Mouse (Mus musculus) kidney, adult 2 months (tissue): ENCODE results near the gene Creb5. TPM values are rescaled to one million over a fixed set of nuclear protein-coding genes. Genes with fewer than 3 reads are reported as not detected.
A peak's percentile ranks its signal among the peaks of the same experiment; 100 is the strongest.

Source experiments
- DNase-seq: peaks from one replicate; pipeline ENCODE4 v3.0.0; 2021
- H3K27ac ChIP-seq: fragments of 200-500 bp; 2 replicates; pipeline ENCODE4 v1.5.1; 2012; ENCODE audit warnings: low read depth, low read length, control low read depth, inconsistent platforms; ENCODE audit not compliant: insufficient read depth
- H3K27me3 ChIP-seq: fragments of 200-500 bp; replicated peaks from 2 replicates; pipeline ENCODE4 v1.6.1; 2012; ENCODE audit warnings: mild to moderate bottlenecking, moderate library complexity, low read length, inconsistent platforms; ENCODE audit not compliant: control insufficient read depth, insufficient read depth
- H3K36me3 ChIP-seq: fragments of 200-500 bp; 2 replicates; pipeline ENCODE4 v1.6.1; 2012; ENCODE audit warnings: mild to moderate bottlenecking, moderate library complexity, low read length, inconsistent platforms; ENCODE audit not compliant: control insufficient read depth, insufficient read depth
- H3K4me1 ChIP-seq: fragments of 200-500 bp; 2 replicates; pipeline ENCODE4 v1.6.1; 2011; ENCODE audit warnings: low read length; ENCODE audit not compliant: control insufficient read depth, insufficient read depth
- H3K4me3 ChIP-seq: fragments of 200-500 bp; 2 replicates; pipeline ENCODE4 v1.5.1; 2011; ENCODE audit warnings: mild to moderate bottlenecking, low read depth, low read length, control low read depth; ENCODE audit not compliant: insufficient read depth
- CTCF ChIP-seq: fragments of 200-500 bp; conservative IDR thresholded peaks from 2 replicates; pipeline ENCODE4 v1.5.1; 2011; ENCODE audit warnings: low read depth, mild to moderate bottlenecking, control low read depth, low read length, moderate library complexity, mixed read lengths; ENCODE audit not compliant: insufficient read depth, insufficient read length
- POLR2A ChIP-seq: fragments of 200-500 bp; IDR thresholded peaks from one replicate; pipeline ENCODE4 v1.6.1; 2011; ENCODE audit warnings: low read depth, low read length, control low read depth
- WGBS: fragments of 180-500 bp; shearing (Covaris S2); methylation state at CpG from one replicate; pipeline ENCODE4 v1.1.7; 2018; 5-methylcytosine and 5-hydroxymethylcytosine counted together
- polyA plus RNA-seq: library from polyadenylated mRNA; depleted of rRNA; stranded (reverse); fragments of >200 nt; gene quantifications from 2 replicates; pipeline ENCODE4 v1.2.3, GENCODE M21; 2012

Gene Creb5
- polyA plus RNA-seq, 1 experiment = 0.67 TPM

- Histone ChIP-seq H3K27me3 (no peaks in the 10 kb centered on the region), H3K27ac (no peak overlapping the region), H3K36me3 (no peaks in the 10 kb centered on the region), H3K4me1 (no peaks in the 10 kb centered on the region), H3K4me3 (no peak overlapping the region)
- TF ChIP-seq POLR2A (no peak), CTCF (no peak)
- DNase-seq = no peak
- WGBS = 73% methylated on average over 6 of the region's 6 CpGs
Measured at GRCm38 (mm10) chr6:53463261-53463813, 176.3 kb downstream of the Creb5 start.

GRCm38 (mm10) chr6:53469204-53469603 lies 182.1 kb downstream of the Creb5 start:
- Histone ChIP-seq H3K4me1 (no peaks in the 10 kb centered on the region), H3K4me3 (no peak overlapping the region), H3K27ac (no peak overlapping the region), H3K36me3 (no peaks in the 10 kb centered on the region), H3K27me3 (0 out of 2 replicates have a peak, but pooled peaks cover 1% of the 10 kb centered on the region)
- DNase-seq = no peak
- 60% methylated on average over 4 of the region's 4 CpGs for WGBS
- TF ChIP-seq POLR2A (no peak), CTCF (no peak)

DNA sequence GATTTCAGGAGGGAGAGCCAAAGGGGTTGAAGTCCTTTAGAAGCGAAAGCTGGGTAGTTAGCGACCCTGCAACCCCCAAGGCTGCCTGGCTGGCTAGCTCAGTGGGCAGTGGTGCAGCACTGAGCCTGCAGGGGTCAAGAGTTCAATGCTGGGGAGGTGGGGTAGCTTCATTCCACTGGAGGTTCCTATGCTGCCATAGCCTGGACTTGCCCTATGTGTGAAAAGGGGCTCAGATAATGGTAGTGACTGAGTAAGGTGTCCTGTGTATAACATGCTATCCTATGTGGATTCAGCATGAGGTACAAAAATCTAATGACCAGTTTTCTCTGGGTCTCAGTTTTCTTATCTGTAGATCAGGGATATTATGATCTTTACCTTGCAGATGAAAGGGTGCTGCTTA lies 182.6 kb downstream of the Creb5 start:
- no peak for TF ChIP-seq CTCF
- TF ChIP-seq POLR2A = no peak
- 0 out of 2 replicates have a peak, but pooled peaks cover 1% of the 10 kb centered on the region for H3K27me3 ChIP-seq
- no peak overlapping the region for H3K4me3 ChIP-seq
- H3K27ac ChIP-seq = no peak overlapping the region
- DNase-seq = no peak
- H3K36me3 ChIP-seq = no peaks in the 10 kb centered on the region
- WGBS = 68% methylated on average over 2 of the region's 2 CpGs
- H3K4me1 ChIP-seq = no peaks in the 10 kb centered on the region

DNA sequence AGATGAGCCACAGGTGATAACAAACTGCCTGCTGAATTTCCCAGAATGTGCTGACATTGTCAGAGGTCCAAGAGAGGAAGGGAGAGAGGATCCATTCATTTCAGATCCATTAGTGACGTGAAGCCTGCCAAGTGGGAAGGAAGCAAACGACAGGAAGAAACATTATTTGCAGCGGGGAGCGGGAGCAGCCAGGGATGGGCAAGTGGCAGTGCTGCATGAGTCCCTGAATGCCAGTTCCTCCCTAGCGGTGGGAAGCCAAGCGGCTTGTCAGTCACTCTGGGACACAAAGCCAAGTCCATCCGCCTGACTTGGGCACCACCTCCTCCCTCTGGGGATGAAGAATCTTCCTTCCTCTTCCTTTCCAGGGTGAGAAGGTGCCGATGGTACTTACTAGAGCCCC lies 183.5 kb downstream of the Creb5 start:
- H3K27me3 ChIP-seq = 0 out of 2 replicates have a peak, but pooled peaks cover 1% of the 10 kb centered on the region
- no peak overlapping the region for H3K27ac ChIP-seq
- TF ChIP-seq POLR2A = no peak
- no peak for TF ChIP-seq CTCF
- peak; percentile 30 for DNase-seq
- H3K36me3 ChIP-seq = no peaks in the 10 kb centered on the region
- H3K4me3 ChIP-seq = no peak overlapping the region
- 35% methylated on average over 8 of the region's 8 CpGs for WGBS
- H3K4me1 ChIP-seq = no peaks in the 10 kb centered on the region

GRCm38 (mm10) chr6:53470999-53471591 lies 184.0 kb downstream of the Creb5 start:
- WGBS = 36% methylated on average over 9 of the region's 9 CpGs
- TF ChIP-seq POLR2A = no peak
- no peak for TF ChIP-seq CTCF
- no peak for DNase-seq
- Histone ChIP-seq H3K4me1 (no peaks in the 10 kb centered on the region), H3K36me3 (no peaks in the 10 kb centered on the region), H3K27me3 (0 out of 2 replicates have a peak, but pooled peaks cover 1% of the 10 kb centered on the region), H3K27ac (no peak overlapping the region), H3K4me3 (no peak overlapping the region)

GRCm38 (mm10) chr6:53472751-53473150 lies 185.7 kb downstream of the Creb5 start:
- Histone ChIP-seq H3K4me3 (no peak overlapping the region), H3K4me1 (no peaks in the 10 kb centered on the region), H3K36me3 (no peaks in the 10 kb centered on the region), H3K27me3 (0 out of 2 replicates have a peak, but pooled peaks cover 1% of the 10 kb centered on the region), H3K27ac (no peak overlapping the region)
- no peak for TF ChIP-seq CTCF
- WGBS = 78% methylated on average over 7 of the region's 7 CpGs
- DNase-seq = no peak

GRCm38 (mm10) chr6:53477501-53477900 lies 190.4 kb downstream of the Creb5 start:
- Histone ChIP-seq H3K27me3 (no peaks in the 10 kb centered on the region), H3K27ac (no peak overlapping the region), H3K36me3 (no peaks in the 10 kb centered on the region), H3K4me3 (no peak overlapping the region), H3K4me1 (no peaks in the 10 kb centered on the region)
- TF ChIP-seq POLR2A (no peak), CTCF (no peak)
- 90% methylated on average over 5 of the region's 5 CpGs for WGBS
- no peak for DNase-seq

DNA sequence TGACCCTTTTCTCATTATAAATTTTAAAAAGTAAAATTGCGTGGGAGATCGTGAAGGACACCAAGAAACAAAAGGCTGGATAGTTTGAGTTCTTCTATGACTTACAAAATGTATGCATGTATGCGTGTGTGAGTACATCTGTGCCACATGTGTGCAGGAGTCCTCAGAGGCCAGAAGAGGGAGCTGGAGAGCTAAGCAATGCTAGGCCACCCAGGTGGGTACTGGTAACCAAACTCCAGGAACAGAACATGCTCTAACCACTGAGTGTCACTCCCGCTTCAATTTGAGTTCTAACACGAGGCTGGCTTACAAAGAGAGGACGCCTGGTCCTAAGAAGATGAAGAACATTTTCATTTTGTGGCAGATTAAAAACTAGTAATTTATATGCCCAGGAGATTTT lies 203.8 kb downstream of the Creb5 start:
- no peak for DNase-seq
- H3K27me3 ChIP-seq = no peaks in the 10 kb centered on the region; the same call in 1 of the 2 replicates
- H3K36me3 ChIP-seq = no peaks in the 10 kb centered on the region
- TF ChIP-seq CTCF (peak; percentile 45), POLR2A (no peak)
- H3K4me1 ChIP-seq = no peaks in the 10 kb centered on the region
- no peak overlapping the region for H3K4me3 ChIP-seq
- H3K27ac ChIP-seq = no peak overlapping the region
- 95% methylated on average over 6 of the region's 6 CpGs for WGBS
